23 mouse cellular contexts compared by ENCODE assay signal in genomic region chr10:76278541-76279097, GRCm38 (mm10). TPM values are rescaled to one million over a fixed set of nuclear protein-coding genes. Genes with fewer than 3 reads are reported as not detected.
DNase-seq lines count a peak whose midpoint lies in the region; ATAC-seq and TF ChIP-seq lines count a peak whose summit lies in the region.
"Had no signal": no experiment of that assay in that cellular context is flagged by ENCODE, and none has a peak within 500 bp of the region (broad histone marks: within the 10 kb centered on the region; RNA-seq: fewer than 3 reads in every experiment).

No protein-coding gene starts in this region.

- no peak overlapping the region for H3K4me3 ChIP-seq in kidney, adult 2 months (ENCODE audit: insufficient read depth, low read depth, low read length)
- no peak overlapping the region for H3K4me3 ChIP-seq in kidney, embryonic 14.5 days (ENCODE audit: low read length)
- no peak overlapping the region for H3K4me3 ChIP-seq in kidney, postnatal 0 days (replicated peaks; ENCODE audit: low read depth, low read length)
- H3K4me3 ChIP-seq: embryonic facial prominence, embryonic 15.5 days; erythroblast, embryonic 14.5 days; forebrain, embryonic 10.5 days; gastrocnemius, adult 2 months; heart, embryonic 10.5 days; hindbrain, embryonic 10.5 days had no signal

- H3K9ac ChIP-seq in kidney, embryonic 14.5 days (ENCODE audit: low read depth, low read length), result no peak overlapping the region
- H3K9ac ChIP-seq in kidney, postnatal 0 days (ENCODE audit: low read depth, low read length), result no peak overlapping the region
- H3K9ac ChIP-seq: embryonic facial prominence, embryonic 15.5 days; hindbrain, embryonic 14.5 days had no signal

- ATAC-seq in kidney, embryonic 14.5 days (ENCODE audit: low FRiP score, low TSS enrichment), result no peak
- ATAC-seq in kidney, postnatal 0 days (replicated peaks; ENCODE audit: low FRiP score, low read depth), result 0 out of 2 replicates have a peak, but pooled peaks have one; percentile 55
- ATAC-seq: forebrain, embryonic 14.5 days had no signal

- no peak overlapping the region for H3K27ac ChIP-seq in kidney, adult 2 months (ENCODE audit: insufficient read depth, low read depth, low read length)
- H3K27ac ChIP-seq in kidney, embryonic 14.5 days (ENCODE audit: low read depth, low read length), result no peak overlapping the region
- H3K27ac ChIP-seq in kidney, postnatal 0 days, result no peak overlapping the region
- H3K27ac ChIP-seq: embryonic facial prominence, embryonic 15.5 days; forebrain, embryonic 10.5 days; gastrocnemius, adult 2 months; hindbrain, embryonic 10.5 days; hindbrain, embryonic 14.5 days had no signal

- no peak overlapping the region for H3K4me2 ChIP-seq in kidney, embryonic 14.5 days (replicated peaks; ENCODE audit: low read depth, low read length)
- no peak overlapping the region for H3K4me2 ChIP-seq in kidney, postnatal 0 days (ENCODE audit: low read length)
- H3K4me2 ChIP-seq: embryonic facial prominence, embryonic 15.5 days; hindbrain, embryonic 14.5 days had no signal

- TF ChIP-seq POLR2A in kidney, adult 2 months (IDR thresholded peaks at IDR 0.05; ENCODE audit: low read depth, low read length), result no peak

- no peaks in the 10 kb centered on the region for H3K27me3 ChIP-seq in kidney, adult 2 months (replicated peaks; ENCODE audit: control insufficient read depth, insufficient read depth, low read length)
- H3K27me3 ChIP-seq in kidney, embryonic 14.5 days (ENCODE audit: control insufficient read depth, insufficient read depth, low read length), result no peaks in the 10 kb centered on the region
- H3K27me3 ChIP-seq in kidney, postnatal 0 days (ENCODE audit: insufficient read depth, low read length), result no peaks in the 10 kb centered on the region
- H3K27me3 ChIP-seq: embryonic facial prominence, embryonic 15.5 days had no signal

- TF ChIP-seq CTCF in kidney, adult 2 months (conservative IDR thresholded peaks at IDR 0.05; ENCODE audit: insufficient read depth, insufficient read length, low read depth, low read length), result no peak
- no peak for TF ChIP-seq CTCF in kidney, postnatal 0 days (IDR thresholded peaks at IDR 0.05; ENCODE audit: low read depth)

- no peaks in the 10 kb centered on the region for H3K9me3 ChIP-seq in kidney, embryonic 14.5 days (ENCODE audit: control insufficient read depth, low read length)
- no peaks in the 10 kb centered on the region for H3K9me3 ChIP-seq in kidney, postnatal 0 days (replicated peaks; ENCODE audit: low read length)
- H3K9me3 ChIP-seq: embryonic facial prominence, embryonic 15.5 days; forebrain, embryonic 10.5 days; heart, embryonic 10.5 days; hindbrain, embryonic 10.5 days had no signal

- peaks cover 7% of the 10 kb centered on the region; the same call in 1 of the 2 replicates for H3K4me1 ChIP-seq in kidney, adult 2 months (ENCODE audit: control insufficient read depth, insufficient read depth, low read length)
- H3K4me1 ChIP-seq in kidney, embryonic 14.5 days (ENCODE audit: control insufficient read depth, insufficient read depth, low read length), result no peaks in the 10 kb centered on the region
- no peaks in the 10 kb centered on the region for H3K4me1 ChIP-seq in kidney, postnatal 0 days (replicated peaks; ENCODE audit: insufficient read depth, low read length)
- H3K4me1 ChIP-seq: embryonic facial prominence, embryonic 15.5 days; forebrain, embryonic 10.5 days; heart, embryonic 10.5 days; hindbrain, embryonic 10.5 days had no signal

- DNase-seq in heart, postnatal 10 days, result peak; percentile 37 to 51
- no peak for DNase-seq in heart, adult 11 months
- peak; percentile 68 for DNase-seq in kidney, adult 2 months
- DNase-seq in kidney, postnatal 0 days (ENCODE audit: low spot score), result no peak
- DNase-seq in kidney, postnatal 36 days, result peak; percentile 60 to 75
- no peak for DNase-seq in left cerebral cortex, postnatal 36 days (ENCODE audit: low spot score in 2 of 2)
- DNase-seq: adrenal gland, postnatal 14 days; cerebellum, adult 11-12 months; cerebellum, postnatal 10 days; embryo, embryonic 11 days; gastrocnemius, adult 2 months; gastrocnemius, postnatal 25 days had no signal

- no peaks in the 10 kb centered on the region for H3K36me3 ChIP-seq in kidney, adult 2 months (ENCODE audit: control insufficient read depth, insufficient read depth, low read length)
- peaks cover 54% of the 10 kb centered on the region for H3K36me3 ChIP-seq in kidney, embryonic 14.5 days (ENCODE audit: control insufficient read depth, insufficient read depth, low read length)
- H3K36me3 ChIP-seq in kidney, postnatal 0 days (ENCODE audit: insufficient read depth, low read length), result peaks cover 45% of the 10 kb centered on the region

- 60% methylated on average over 5 of the region's 5 CpGs for WGBS in kidney, adult 2 months
- 67% methylated on average over 5 of the region's 5 CpGs for WGBS in kidney, embryonic 14.5 days
- WGBS in kidney, postnatal 0 days, result 67% methylated on average over 5 of the region's 5 CpGs

- intact Hi-C loops in heart, postnatal 10 days (cut with DNase I), result no loop called here
- intact Hi-C loops in left cerebral cortex, postnatal 36 days (cut with DNase I), result no loop called here

RNA-seq across cellular contexts. Expression of gene S100b, which starts 25.0 kb away (rescaled TPM):
- total RNA-seq in heart, postnatal 10 days (2021), result 1 to 10 TPM; 3.2 to 7.7 TPM
- 1.1 and 1.5 TPM in 2 replicates for polyA plus RNA-seq in kidney, adult 2 months (2012; rRNA removed)
- 0.32 and 0.56 TPM in 2 replicates for polyA plus RNA-seq in kidney, embryonic 14.5 days (2014; fragmentation: Nextera tagmentation; extraction: Ambion mirVana)
- 0.42 and 0.45 TPM in 2 replicates for polyA plus RNA-seq in kidney, postnatal 0 days (2015; fragmentation: Nextera tagmentation; extraction: Ambion mirVana)
- 100 to 1,000 TPM; 134 to 167 TPM for total RNA-seq in left cerebral cortex, postnatal 36 days (2021)
- total RNA-seq: common myeloid progenitor, adult 5-6 weeks; granulocyte monocyte progenitor cell, adult 5-6 weeks; MEL had no signal
- polyA plus RNA-seq: erythroblast, embryonic 14.5 days; forebrain, embryonic 10.5 days; hindbrain, embryonic 10.5 days had no signal

RNA-seq across cellular contexts. Expression of gene Prmt2, which starts 41.0 kb away (rescaled TPM):
- 10 to 100 TPM; 16.5 to 21.9 TPM for total RNA-seq in heart, postnatal 10 days (2021)
- polyA plus RNA-seq in kidney, adult 2 months (2012; rRNA removed), result 28.7 and 30.0 TPM in 2 replicates
- polyA plus RNA-seq in kidney, embryonic 14.5 days (2014; fragmentation: Nextera tagmentation; extraction: Ambion mirVana), result 39.4 and 57.6 TPM in 2 replicates
- 38.0 and 44.1 TPM in 2 replicates for polyA plus RNA-seq in kidney, postnatal 0 days (2015; fragmentation: Nextera tagmentation; extraction: Ambion mirVana)
- total RNA-seq in left cerebral cortex, postnatal 36 days (2021), result 10 to 100 TPM; 51.4 to 55.4 TPM

Comparison
In these comparisons a context has a peak if more than half of its experiments do, and no peak if none do; other contexts are left out.
1. DNase-seq: peak in heart, postnatal 10 days (2 of 2), kidney, adult 2 months (single experiment) and kidney, postnatal 36 days (2 of 2); none in heart, adult 11 months (single experiment), kidney, postnatal 0 days (single experiment) and left cerebral cortex, postnatal 36 days (0 of 2).